Mouse (Mus musculus) C2C12 (cell line): Measurements from ENCODE around the gene Agtrap. TPM values are rescaled to one million over a fixed set of nuclear protein-coding genes. Genes with fewer than 3 reads are reported as not detected.
"Not testable (repeated sequence)": the region's sequence is repeated elsewhere in the genome, so short reads cannot be mapped to it uniquely, and the experiment has no call there.

Experiments
- H3K27me3 ChIP-seq: one replicate; pipeline ENCODE4 v1.6.1; 2011; ENCODE audit not compliant: control insufficient read depth, insufficient read depth, insufficient read length
- H3K36me3 ChIP-seq: one replicate; pipeline ENCODE4 v1.6.1; 2011; ENCODE audit not compliant: control insufficient read depth, insufficient read depth
- H3K4me3 ChIP-seq: one replicate; pipeline ENCODE4 v1.5.1; 2011; ENCODE audit warnings: mild to moderate bottlenecking, control low read depth; ENCODE audit not compliant: poor library complexity, insufficient read depth, severe bottlenecking
- H3K79me2 ChIP-seq: one replicate; pipeline ENCODE4 v1.6.1; 2011; ENCODE audit not compliant: control insufficient read depth, insufficient read depth
- H3K79me3 ChIP-seq: one replicate; pipeline ENCODE4 v1.6.1; 2011; ENCODE audit warnings: low read depth, control low read depth
- H3ac ChIP-seq: one replicate; pipeline ENCODE3; 2011; ENCODE audit warnings: low read depth; ENCODE audit not compliant: control insufficient read depth, insufficient read length
- CEBPB ChIP-seq: IDR thresholded peaks from one replicate; pipeline ENCODE4 v1.6.1; 2011; ENCODE audit warnings: low read depth, mild to moderate bottlenecking, control low read depth, moderate library complexity
- CTCF ChIP-seq: IDR thresholded peaks from one replicate; pipeline ENCODE4 v1.5.1; 2011; ENCODE audit not compliant: control insufficient read depth, insufficient read depth, insufficient read length
- FOSL1 ChIP-seq: IDR thresholded peaks from one replicate; pipeline ENCODE4 v1.8.0; 2011; ENCODE audit warnings: mild to moderate bottlenecking, low read length; ENCODE audit not compliant: poor library complexity, insufficient read depth, severe bottlenecking
- MAX ChIP-seq: IDR thresholded peaks from one replicate; pipeline ENCODE4 v1.6.1; 2011; ENCODE audit warnings: mild to moderate bottlenecking, control low read depth
- MYOD1 ChIP-seq: IDR thresholded peaks from one replicate; pipeline ENCODE4 v1.6.1; 2011; ENCODE audit warnings: low read depth; ENCODE audit not compliant: control insufficient read depth, insufficient read length
- MYOG ChIP-seq: IDR thresholded peaks from one replicate; pipeline ENCODE4 v1.6.1; 2011; ENCODE audit not compliant: control insufficient read depth, insufficient read length; ENCODE audit errors: extremely low read depth
- USF1 ChIP-seq: IDR thresholded peaks from one replicate; pipeline ENCODE4 v1.6.1; 2011; ENCODE audit warnings: low read depth, mild to moderate bottlenecking, control low read depth, moderate library complexity
- polyA plus RNA-seq: library from polyadenylated mRNA; unstranded; fragments of >200 nt; fragmentation: generic; extraction: Trizol; gene quantifications from one replicate; pipeline ENCODE4 v1.2.1, GENCODE M21; 2012; ENCODE audit warnings: missing spikeins

Agtrap gene
- polyA plus RNA-seq, 1 experiment = 8.2 TPM

DNA sequence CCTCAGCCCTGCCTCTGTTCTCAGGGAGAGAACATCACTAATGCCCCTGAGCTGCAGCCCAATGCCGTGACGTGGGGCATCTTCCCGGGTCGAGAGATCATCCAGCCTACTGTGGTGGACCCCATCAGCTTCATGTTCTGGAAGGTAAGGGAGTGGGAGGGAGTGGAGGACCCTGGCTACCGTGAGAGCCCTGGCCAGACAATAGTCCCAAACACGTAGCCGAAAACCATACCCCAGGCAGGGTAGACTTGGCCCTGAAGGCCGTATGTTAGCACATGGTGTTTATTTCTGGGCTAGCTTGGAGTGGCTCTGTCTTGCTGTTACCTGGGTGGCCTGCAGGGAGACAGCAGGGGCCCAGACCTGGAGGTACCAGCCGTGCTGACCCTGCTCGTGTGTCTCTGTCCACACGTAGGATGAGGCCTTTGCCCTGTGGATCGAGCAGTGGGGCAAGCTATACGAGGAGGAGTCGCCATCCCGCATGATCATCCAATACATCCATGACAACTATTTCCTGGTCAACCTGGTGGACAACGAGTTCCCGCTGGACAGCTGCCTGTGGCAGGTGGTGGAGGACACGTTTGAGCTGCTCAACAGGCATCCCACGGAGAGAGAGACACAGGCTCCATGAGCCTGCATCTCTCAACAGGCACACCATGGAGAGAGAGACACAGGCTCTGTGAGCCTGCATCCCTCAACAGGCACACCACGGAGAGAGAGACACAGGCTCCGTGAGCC is 32.7 kb downstream of the Agtrap start:
- no peak for TF ChIP-seq MYOD1
- TF ChIP-seq MYOG = no peak
- no peak for TF ChIP-seq CTCF
- TF ChIP-seq CEBPB = no peak
- TF ChIP-seq USF1 = no peak
- TF ChIP-seq FOSL1 = no peak
- no peak for TF ChIP-seq MAX
- H3K27me3 ChIP-seq = no peaks in the 10 kb centered on the region

DNA sequence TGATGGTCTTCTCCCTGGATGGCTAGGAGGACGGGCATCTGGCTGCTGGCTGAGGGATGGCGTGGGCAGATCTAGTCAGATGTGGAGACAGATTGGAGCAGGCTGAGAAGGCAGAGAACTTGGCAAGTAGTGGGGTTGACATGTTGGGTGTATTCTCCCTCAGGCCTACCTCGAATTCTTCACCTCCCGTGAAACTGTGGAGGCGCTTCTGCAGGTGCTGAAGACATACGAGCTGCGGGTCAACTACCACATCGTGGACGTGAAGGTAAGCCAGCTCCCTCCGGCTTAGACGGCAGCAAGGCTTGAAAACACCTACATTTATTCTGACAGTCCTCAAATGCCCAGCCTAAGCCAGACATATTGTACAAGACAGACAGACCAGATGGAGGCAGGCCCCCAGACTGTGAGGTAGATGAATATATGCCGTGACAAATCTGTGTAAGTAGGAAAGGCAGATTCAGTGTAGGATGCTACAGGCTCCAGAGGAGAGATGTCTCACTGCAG is 34.4 kb downstream of the Agtrap start:
- H3K36me3 ChIP-seq = peaks cover 51% of the 10 kb centered on the region

More for the DNA sequence above, 32.7 kb downstream of the Agtrap start:
- no peaks in the 10 kb centered on the region for H3K79me3 ChIP-seq
- H3K79me2 ChIP-seq = no peaks in the 10 kb centered on the region
- no peak overlapping the region for H3K4me3 ChIP-seq
- H3K36me3 ChIP-seq = peaks cover 43% of the 10 kb centered on the region
- no peak overlapping the region for H3ac ChIP-seq

GRCm38 (mm10) chr4:148052976-148053375 is 34.9 kb downstream of the Agtrap start:
- Histone ChIP-seq H3K79me2 (no peaks in the 10 kb centered on the region), H3K36me3 (peaks cover 56% of the 10 kb centered on the region), H3K27me3 (no peaks in the 10 kb centered on the region), H3K79me3 (no peaks in the 10 kb centered on the region), H3K4me3 (no peak overlapping the region), H3ac (no peak overlapping the region)
- no peak for TF ChIP-seq CEBPB
- TF ChIP-seq MYOG = no peak
- no peak for TF ChIP-seq FOSL1
- no peak for TF ChIP-seq MAX
- no peak for TF ChIP-seq MYOD1
- TF ChIP-seq CTCF = no peak
- no peak for TF ChIP-seq USF1

More for the DNA sequence above, 34.4 kb downstream of the Agtrap start:
- Histone ChIP-seq H3K79me2 (no peaks in the 10 kb centered on the region), H3K4me3 (no peak overlapping the region), H3ac (no peak overlapping the region), H3K79me3 (no peaks in the 10 kb centered on the region), H3K27me3 (no peaks in the 10 kb centered on the region)
- no peak for TF ChIP-seq CTCF
- no peak for TF ChIP-seq FOSL1
- no peak for TF ChIP-seq MYOD1
- TF ChIP-seq MYOG = no peak

DNA sequence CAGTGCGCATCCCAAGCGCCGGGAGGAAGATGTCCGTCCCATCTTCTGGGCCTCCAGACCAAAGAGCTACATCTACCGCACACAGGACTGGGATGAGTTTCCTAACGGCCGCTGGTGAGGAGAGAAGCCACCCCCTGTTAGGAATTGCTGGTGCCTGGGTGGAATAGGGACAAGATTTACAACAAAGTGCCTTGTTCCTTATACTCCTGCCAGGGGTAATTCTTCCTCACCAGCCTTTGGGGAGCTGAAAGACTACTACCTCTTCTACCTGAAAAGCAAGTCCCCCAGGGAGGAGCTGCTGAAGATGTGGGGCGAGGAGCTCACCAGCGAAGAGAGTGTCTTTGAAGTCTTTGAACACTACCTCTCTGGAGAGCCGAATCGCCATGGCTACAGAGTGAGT is 35.9 kb downstream of the Agtrap start:
- no peak overlapping the region for H3ac ChIP-seq
- no peaks in the 10 kb centered on the region for H3K27me3 ChIP-seq
- no peak overlapping the region for H3K4me3 ChIP-seq
- no peaks in the 10 kb centered on the region for H3K79me2 ChIP-seq
- H3K36me3 ChIP-seq = peaks cover 57% of the 10 kb centered on the region
- no peaks in the 10 kb centered on the region for H3K79me3 ChIP-seq
- TF ChIP-seq FOSL1 = no peak
- TF ChIP-seq CEBPB = no peak
- no peak for TF ChIP-seq MAX
- TF ChIP-seq USF1 = no peak
- no peak for TF ChIP-seq MYOG
- TF ChIP-seq MYOD1 = no peak
- TF ChIP-seq CTCF = no peak

GRCm38 (mm10) chr4:148051046-148051776 is 36.6 kb downstream of the Agtrap start:
- H3K79me2 ChIP-seq = no peaks in the 10 kb centered on the region
- H3K79me3 ChIP-seq = no peaks in the 10 kb centered on the region
- H3ac ChIP-seq = no peak overlapping the region
- no peaks in the 10 kb centered on the region for H3K27me3 ChIP-seq
- no peak for TF ChIP-seq USF1
- TF ChIP-seq MAX = no peak
- no peak for TF ChIP-seq FOSL1
- no peak overlapping the region for H3K4me3 ChIP-seq
- H3K36me3 ChIP-seq = peaks cover 50% of the 10 kb centered on the region

GRCm38 (mm10) chr4:148050396-148050914 is 37.4 kb downstream of the Agtrap start:
- H3K79me2 ChIP-seq, H3K79me3 ChIP-seq, H3K27me3 ChIP-seq, H3ac ChIP-seq, H3K4me3 ChIP-seq: not testable (repeated sequence)
- H3K36me3 ChIP-seq = peaks cover 45% of the 10 kb centered on the region
